Mouse (Mus musculus) kidney, embryonic 16.5 days (tissue): Measurements from ENCODE around the gene Ddx58. TPM values are rescaled to one million over a fixed set of nuclear protein-coding genes. Genes with fewer than 3 reads are reported as not detected.

ENCODE experiments used
- ATAC-seq: fragments of 200-750 bp; cut with Nextera tagmentation; 2 replicates; pipeline ENCODE4 v1.8.0; 2017; ENCODE audit warnings: moderate TSS enrichment; ENCODE audit not compliant: low FRiP score, low TSS enrichment
- H3K27ac ChIP-seq: fragments of 300-500 bp; sonication (generic); 2 replicates; pipeline ENCODE4 v1.5.1; 2014; ENCODE audit warnings: low read length
- H3K27me3 ChIP-seq: fragments of 300-500 bp; sonication (generic); 2 replicates; pipeline ENCODE4 v1.6.1; 2014; ENCODE audit warnings: low read length, control low read depth, mixed read lengths; ENCODE audit not compliant: insufficient read depth
- H3K36me3 ChIP-seq: fragments of 300-500 bp; sonication (generic); 2 replicates; pipeline ENCODE4 v1.6.1; 2014; ENCODE audit warnings: low read length, control low read depth, mixed read lengths; ENCODE audit not compliant: insufficient read depth
- H3K4me1 ChIP-seq: fragments of 300-500 bp; sonication (generic); 2 replicates; pipeline ENCODE4 v1.6.1; 2014; ENCODE audit warnings: low read length, control low read depth, mixed read lengths; ENCODE audit not compliant: insufficient read depth
- H3K4me2 ChIP-seq: fragments of 300-500 bp; sonication (generic); replicated peaks from 2 replicates; pipeline ENCODE4 v1.6.1; 2014; ENCODE audit warnings: low read depth, low read length
- H3K4me3 ChIP-seq: fragments of 300-500 bp; sonication (generic); 2 replicates; pipeline ENCODE4 v1.5.1; 2014; ENCODE audit warnings: mild to moderate bottlenecking, low read length
- H3K9ac ChIP-seq: fragments of 300-500 bp; sonication (generic); replicated peaks from 2 replicates; pipeline ENCODE4 v1.6.1; 2014; ENCODE audit warnings: low read length
- H3K9me3 ChIP-seq: fragments of 300-500 bp; sonication (generic); 2 replicates; pipeline ENCODE4 v1.6.1; 2016; ENCODE audit warnings: low read length, control low read depth
- WGBS: fragments of 180-500 bp; shearing (Covaris S2); extraction: QIAGEN DNeasy Blood & Tissue Kit; methylation state at CpG from one replicate; pipeline ENCODE4 v1.1.7; 2014; 5-methylcytosine and 5-hydroxymethylcytosine counted together
- polyA plus RNA-seq: library from polyadenylated mRNA; unstranded; fragments of >200 nt; fragmentation: Nextera tagmentation; extraction: Ambion mirVana; gene quantifications from 2 replicates; pipeline ENCODE4 v1.2.1, GENCODE M21; 2015

The Ddx58 gene
- polyA plus RNA-seq, 1 experiment from 2014 or later = 7.8 TPM

DNA sequence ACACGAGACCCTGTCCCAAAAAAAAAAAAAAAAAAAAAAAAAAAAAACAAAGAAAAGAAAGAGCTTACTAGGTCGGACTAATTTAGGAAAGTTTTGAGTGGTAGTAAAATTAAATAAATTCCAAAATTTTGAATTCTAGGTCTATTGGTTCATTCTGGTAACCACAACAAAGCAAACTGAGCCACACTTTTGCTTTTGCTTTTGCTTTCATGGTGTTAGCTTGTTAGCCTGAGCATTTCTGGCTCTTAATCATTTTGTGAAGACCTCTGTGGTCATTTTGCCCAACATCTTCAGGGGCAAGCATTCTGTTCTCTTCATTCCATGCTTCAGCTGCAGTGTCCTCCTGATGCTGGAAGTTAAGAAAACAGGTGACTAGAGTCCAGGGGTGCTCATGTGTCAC, 67.3 kb downstream of the Ddx58 start:
- no peaks in the 10 kb centered on the region for H3K9me3 ChIP-seq
- H3K36me3 ChIP-seq = peaks cover 30% of the 10 kb centered on the region
- no peak overlapping the region for H3K9ac ChIP-seq
- no peak overlapping the region for H3K27ac ChIP-seq
- ATAC-seq = no peak
- no peak overlapping the region for H3K4me2 ChIP-seq
- WGBS = 78% methylated on average over 2 of the region's 2 CpGs
- no peaks in the 10 kb centered on the region for H3K4me1 ChIP-seq
- no peak overlapping the region for H3K4me3 ChIP-seq
- no peaks in the 10 kb centered on the region for H3K27me3 ChIP-seq

DNA sequence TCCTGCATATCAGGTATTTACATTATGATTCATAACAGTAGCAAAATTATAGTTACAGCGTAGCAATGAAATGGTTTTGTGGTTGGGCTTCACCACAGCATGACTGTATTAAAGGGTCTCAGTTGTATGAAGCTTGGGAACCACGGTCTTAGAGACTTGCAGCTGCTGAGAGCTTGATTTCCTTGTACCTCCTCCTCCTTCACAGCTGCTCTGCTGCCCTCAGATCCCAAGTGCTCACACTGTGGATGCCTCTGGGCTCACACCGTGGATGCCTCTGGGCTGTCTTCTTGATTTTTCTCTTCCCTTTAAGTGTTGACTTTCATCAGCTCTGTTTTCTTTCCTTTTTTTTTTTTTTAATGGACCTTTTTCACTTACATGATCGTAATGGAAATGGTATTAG, 68.2 kb downstream of the Ddx58 start:
- Histone ChIP-seq H3K27ac (no peak overlapping the region), H3K4me2 (no peak overlapping the region), H3K9ac (no peak overlapping the region), H3K27me3 (no peaks in the 10 kb centered on the region), H3K4me1 (no peaks in the 10 kb centered on the region), H3K36me3 (peaks cover 34% of the 10 kb centered on the region), H3K9me3 (no peaks in the 10 kb centered on the region), H3K4me3 (no peak overlapping the region)
- no peak for ATAC-seq
- 89% methylated on average over 4 of the region's 4 CpGs for WGBS

GRCm38 (mm10) chr4:40163646-40164045, 76.0 kb downstream of the Ddx58 start:
- 74% methylated on average over 10 of the region's 10 CpGs for WGBS
- Histone ChIP-seq H3K4me3 (no peak overlapping the region), H3K9me3 (peaks cover 5% of the 10 kb centered on the region; the same call in 1 of the 2 replicates), H3K27ac (no peak overlapping the region), H3K9ac (no peak overlapping the region), H3K4me1 (no peaks in the 10 kb centered on the region), H3K27me3 (no peaks in the 10 kb centered on the region), H3K36me3 (peaks cover 26% of the 10 kb centered on the region), H3K4me2 (no peak overlapping the region)
- no peak for ATAC-seq

DNA sequence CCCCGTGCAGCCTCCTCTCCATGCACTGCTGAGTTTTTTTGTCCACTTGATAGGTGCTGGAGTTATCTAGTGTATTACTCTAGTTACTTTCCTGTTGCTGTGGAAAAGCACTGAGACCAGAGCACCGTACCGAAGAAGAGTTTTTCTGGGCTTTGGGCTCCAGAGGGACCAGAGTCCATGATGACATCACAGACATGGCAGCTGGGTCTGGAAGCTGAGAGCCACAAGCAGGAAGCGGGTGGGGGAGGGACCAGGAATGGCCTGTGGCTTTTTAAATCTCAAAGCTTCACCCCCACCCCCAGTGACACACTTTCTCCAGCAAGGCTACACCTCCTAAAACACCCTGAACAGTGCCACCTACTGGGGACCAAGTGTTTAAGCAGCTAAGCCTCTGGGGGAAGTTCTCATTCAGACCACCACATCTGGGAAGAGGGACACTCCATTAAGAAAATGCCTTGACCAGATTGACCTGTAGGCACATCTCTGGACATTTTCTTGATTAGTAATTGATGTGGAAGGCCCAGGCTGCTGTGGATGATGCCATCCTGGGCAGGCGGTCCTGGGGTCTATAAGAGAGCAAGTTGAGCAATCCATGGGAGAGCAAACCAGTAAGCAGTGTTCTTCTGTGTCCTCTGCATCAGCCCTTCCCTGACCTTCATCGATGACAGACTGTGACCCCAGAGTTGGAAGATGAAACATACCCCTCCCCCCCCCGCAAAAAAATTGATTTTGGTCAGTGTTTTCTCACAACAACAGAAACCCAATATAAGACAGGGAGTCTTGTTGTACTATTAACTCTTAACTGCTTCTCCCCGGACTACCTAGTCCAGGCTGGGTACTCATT, 78.8 kb downstream of the Ddx58 start:
- Histone ChIP-seq H3K9ac (no peak overlapping the region), H3K4me3 (no peak overlapping the region), H3K4me1 (peaks cover 14% of the 10 kb centered on the region), H3K27ac (no peak overlapping the region), H3K4me2 (no peak overlapping the region), H3K27me3 (no peaks in the 10 kb centered on the region), H3K9me3 (peaks cover 5% of the 10 kb centered on the region; the same call in 1 of the 2 replicates), H3K36me3 (peaks cover 15% of the 10 kb centered on the region)
- no peak for ATAC-seq
- WGBS = 94% methylated on average over 8 of the region's 8 CpGs

DNA sequence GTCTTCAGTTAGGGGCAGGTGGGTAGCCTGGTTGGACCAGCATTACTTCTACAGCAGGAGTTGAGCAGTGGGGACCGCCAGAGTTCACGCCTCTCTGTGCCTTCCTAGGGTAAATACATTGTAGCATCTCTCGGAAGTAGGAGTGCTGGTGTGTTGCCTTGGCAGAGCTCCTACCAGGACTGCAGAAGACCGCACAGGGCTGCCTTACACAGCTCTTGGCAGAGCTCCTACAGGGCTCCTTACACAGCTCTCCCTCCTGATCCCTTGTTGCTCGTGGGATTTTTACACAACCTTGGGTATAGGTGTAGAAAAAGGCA, 81.4 kb downstream of the Ddx58 start:
- 88% methylated on average over 5 of the region's 5 CpGs for WGBS
- H3K27me3 ChIP-seq = no peaks in the 10 kb centered on the region
- H3K4me3 ChIP-seq = no peak overlapping the region
- H3K9me3 ChIP-seq = peaks cover 5% of the 10 kb centered on the region; the same call in 1 of the 2 replicates
- H3K36me3 ChIP-seq = peaks cover 8% of the 10 kb centered on the region
- ATAC-seq = no peak
- H3K4me2 ChIP-seq = no peak overlapping the region
- no peak overlapping the region for H3K9ac ChIP-seq
- H3K27ac ChIP-seq = no peak overlapping the region
- H3K4me1 ChIP-seq = peaks cover 17% of the 10 kb centered on the region

GRCm38 (mm10) chr4:40157500-40158223, 82.0 kb downstream of the Ddx58 start:
- Histone ChIP-seq H3K27ac (no peak overlapping the region), H3K4me1 (peaks cover 17% of the 10 kb centered on the region), H3K9ac (no peak overlapping the region), H3K36me3 (peaks cover 8% of the 10 kb centered on the region), H3K9me3 (peaks cover 5% of the 10 kb centered on the region; the same call in 1 of the 2 replicates), H3K27me3 (no peaks in the 10 kb centered on the region), H3K4me2 (no peak overlapping the region), H3K4me3 (no peak overlapping the region)
- no peak for ATAC-seq
- WGBS = 84% methylated on average over 5 of the region's 5 CpGs

- peaks cover 8% of the 10 kb centered on the region for H3K36me3 ChIP-seq
- WGBS = 81% methylated on average over 18 of the region's 18 CpGs
- no peak overlapping the region for H3K9ac ChIP-seq
- H3K4me3 ChIP-seq = no peak overlapping the region
- H3K27me3 ChIP-seq = no peaks in the 10 kb centered on the region
- peaks cover 17% of the 10 kb centered on the region for H3K4me1 ChIP-seq
- H3K9me3 ChIP-seq = peaks cover 5% of the 10 kb centered on the region; the same call in 1 of the 2 replicates
- ATAC-seq = no peak
- H3K27ac ChIP-seq = no peak overlapping the region
- no peak overlapping the region for H3K4me2 ChIP-seq
These were observed 82.8 kb downstream of the Ddx58 start for GRCm38 (mm10) chr4:40156582-40157499.

DNA sequence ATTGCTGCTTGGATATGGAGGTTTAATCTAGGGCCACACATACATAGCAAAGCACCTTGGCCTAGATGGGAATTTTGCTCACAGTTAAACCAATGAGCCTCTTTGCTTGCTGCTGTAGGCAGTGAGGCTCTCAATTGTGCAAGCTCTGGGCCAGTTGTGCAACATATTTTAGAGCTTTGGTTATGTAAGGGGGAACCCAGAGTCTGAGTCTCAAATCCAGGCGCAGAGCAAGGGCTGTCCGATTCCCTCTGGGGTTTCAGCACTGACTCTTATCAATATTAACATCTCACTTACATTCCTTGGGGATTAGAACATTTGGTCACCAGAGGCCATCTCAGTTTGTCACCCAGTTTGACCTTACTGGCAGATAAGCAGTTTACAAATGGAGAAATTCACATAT, 83.5 kb downstream of the Ddx58 start:
- Histone ChIP-seq H3K27me3 (no peaks in the 10 kb centered on the region), H3K4me1 (peaks cover 17% of the 10 kb centered on the region), H3K9me3 (peaks cover 5% of the 10 kb centered on the region; the same call in 1 of the 2 replicates), H3K27ac (peak overlapping the region; percentile 58), H3K36me3 (peaks cover 6% of the 10 kb centered on the region), H3K9ac (no peak overlapping the region), H3K4me3 (no peak overlapping the region), H3K4me2 (no peak overlapping the region)
- no peak for ATAC-seq
- 73% methylated on average over 2 of the region's 2 CpGs for WGBS

DNA sequence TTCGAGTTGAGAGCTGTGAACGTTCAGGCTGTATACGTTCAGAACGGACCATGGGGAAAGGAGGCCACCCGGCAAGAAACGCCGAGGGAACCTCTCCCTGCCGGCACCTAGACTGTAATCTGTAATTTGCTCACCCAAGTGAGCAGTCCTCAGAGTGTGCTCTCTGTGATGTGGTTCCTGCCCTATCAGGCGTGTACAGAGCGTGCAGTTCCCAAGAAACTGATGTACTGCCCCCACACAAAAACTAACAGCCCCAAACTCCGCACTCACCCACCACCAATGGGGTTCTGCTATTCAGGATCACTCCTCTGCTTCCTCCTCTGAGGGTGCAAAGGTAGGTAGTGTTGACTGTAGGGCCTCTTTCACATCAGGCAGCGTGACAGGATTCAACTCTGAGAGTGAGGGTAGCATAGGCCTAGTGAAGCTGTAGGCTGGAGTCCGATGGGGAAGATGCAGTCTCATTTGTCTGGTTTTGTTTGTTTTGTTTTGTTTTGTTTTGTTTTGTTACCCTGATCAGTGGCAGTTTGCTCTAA, 84.1 kb downstream of the Ddx58 start:
- Histone ChIP-seq H3K36me3 (peaks cover 1% of the 10 kb centered on the region), H3K9me3 (peaks cover under 1% of the 10 kb centered on the region; the same call in 1 of the 2 replicates), H3K4me2 (no peak overlapping the region), H3K27ac (peak overlapping the region; percentile 58), H3K27me3 (no peaks in the 10 kb centered on the region), H3K4me1 (peaks cover 17% of the 10 kb centered on the region), H3K4me3 (no peak overlapping the region), H3K9ac (no peak overlapping the region)
- peak; percentile 88 for ATAC-seq
- 62% methylated on average over 13 of the region's 13 CpGs for WGBS
